Mouse (Mus musculus) neutrophil, adult 5-6 weeks (primary cell): ENCODE measurements around the gene Fads6. TPM values are rescaled to one million over a fixed set of nuclear protein-coding genes. Genes with fewer than 3 reads are reported as not detected.

Source experiments
- ATAC-seq: fragments of 151-379, 151-347 bp; 2 replicates; pipeline ENCODE4 v1.8.0; 2017; ENCODE audit warnings: mild to moderate bottlenecking, moderate TSS enrichment; ENCODE audit not compliant: insufficient number of reproducible peaks, poor library complexity, low FRiP score, severe bottlenecking; ENCODE audit errors: extremely low read depth
- total RNA-seq: library from RNA; stranded (forward); fragments of 200-1000 nt; gene quantifications from 2 replicates; pipeline ENCODE4 v1.2.3, GENCODE M21; 2017

Gene Fads6
- total RNA-seq, 1 experiment from 2014 or later: 0.12 TPM

- ATAC-seq: no peak
These were observed 15.2 kb downstream of the Fads6 start for GRCm38 (mm10) chr11:115282295-115282694.

- ATAC-seq: no peak
These were observed 17.7 kb downstream of the Fads6 start for GRCm38 (mm10) chr11:115279726-115280125.

GRCm38 (mm10) chr11:115278176-115278575 is 19.3 kb downstream of the Fads6 start:
- ATAC-seq: no peak

- no peak for ATAC-seq
These were observed 19.9 kb downstream of the Fads6 start for GRCm38 (mm10) chr11:115277604-115277975.

DNA sequence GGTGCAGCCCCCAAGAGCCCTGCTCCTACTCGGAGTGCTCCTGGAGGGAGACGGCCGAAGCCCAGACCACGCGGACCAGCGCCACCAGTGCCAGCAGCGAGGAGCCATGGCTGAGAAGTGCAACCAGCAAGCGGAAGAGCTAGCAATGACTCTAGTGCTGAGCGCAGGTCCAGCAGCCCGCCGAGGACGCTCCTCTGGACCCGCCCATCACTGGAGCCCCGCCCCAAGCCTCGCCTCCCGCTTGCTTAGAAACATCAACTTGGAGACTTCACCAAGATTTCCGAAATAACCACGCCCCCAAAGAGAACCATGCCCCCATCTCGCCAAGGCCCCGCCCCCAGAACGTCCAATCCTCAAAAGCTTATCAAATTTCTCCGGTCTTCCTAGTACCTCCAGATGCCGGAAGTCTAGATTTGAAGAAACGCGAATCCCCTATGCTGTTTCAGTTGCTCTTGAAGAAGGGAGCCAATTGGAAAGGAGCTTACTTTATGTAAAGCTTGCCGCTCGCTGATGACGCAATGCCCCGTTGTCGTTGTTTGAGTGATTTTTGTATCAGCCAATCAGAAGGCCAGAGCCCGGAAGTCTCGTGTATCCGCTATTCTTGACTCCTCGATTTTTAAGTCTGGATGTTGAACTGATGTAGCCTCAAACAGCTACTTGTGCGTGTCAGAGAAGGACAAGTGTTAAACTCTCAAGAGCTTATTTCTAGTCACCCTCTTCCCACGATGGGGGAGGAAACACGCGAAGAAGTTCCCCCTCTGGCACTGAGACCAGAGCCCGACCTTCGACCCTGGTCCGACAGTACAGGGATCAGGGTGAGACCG is 20.5 kb downstream of the Fads6 start, which contains the start of gene Fdxr:
Gene Fdxr (minus strand): TSS at position 271 of the 824 bp plus-strand sequence.
- ATAC-seq: peak; percentile 85

DNA sequence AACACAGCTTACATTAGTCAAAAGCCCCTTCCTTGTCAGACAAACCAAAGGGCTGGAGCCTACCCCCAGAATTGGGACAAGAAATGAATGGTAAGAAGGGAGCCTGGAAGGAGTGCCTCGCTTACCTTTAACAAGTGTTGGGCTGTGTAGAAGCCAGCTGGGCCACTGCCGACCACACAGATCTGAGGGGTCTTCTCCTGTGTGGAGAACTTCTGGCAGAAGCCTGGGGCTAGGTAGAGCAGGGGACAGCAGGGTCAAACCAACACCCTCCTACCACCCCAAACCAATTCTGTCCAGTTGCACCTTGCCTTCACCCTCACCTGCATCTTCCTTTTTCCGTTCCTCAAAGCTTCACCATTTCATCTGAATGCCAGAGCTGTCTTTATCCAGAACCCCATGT is 21.5 kb downstream of the Fads6 start:
- no peak for ATAC-seq

DNA sequence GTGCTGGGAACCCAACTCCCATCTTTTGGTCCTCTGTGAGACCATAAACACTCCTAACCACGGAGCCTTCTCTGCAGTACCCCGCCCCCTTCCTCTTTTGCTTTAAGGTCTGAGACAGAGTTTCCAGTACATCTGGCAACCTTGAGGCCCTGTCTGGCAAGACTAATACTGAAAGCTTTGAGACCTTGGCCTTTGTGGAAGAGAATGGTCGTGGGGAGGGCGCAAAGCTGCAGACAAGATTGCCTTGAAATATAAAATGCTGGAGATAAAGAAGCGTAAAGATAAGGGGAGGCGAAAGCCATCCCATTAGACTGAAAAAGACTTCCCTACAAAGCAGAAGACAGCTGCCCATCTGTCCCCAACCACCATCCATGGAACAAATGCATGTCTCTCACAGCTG is 22.0 kb downstream of the Fads6 start:
- ATAC-seq: no peak

- no peak for ATAC-seq
These were observed 22.7 kb downstream of the Fads6 start for GRCm38 (mm10) chr11:115274771-115275170.

- ATAC-seq: no peak
These were observed 23.3 kb downstream of the Fads6 start for GRCm38 (mm10) chr11:115274178-115274577.

GRCm38 (mm10) chr11:115273735-115274134 is 23.7 kb downstream of the Fads6 start:
- ATAC-seq: no peak

DNA sequence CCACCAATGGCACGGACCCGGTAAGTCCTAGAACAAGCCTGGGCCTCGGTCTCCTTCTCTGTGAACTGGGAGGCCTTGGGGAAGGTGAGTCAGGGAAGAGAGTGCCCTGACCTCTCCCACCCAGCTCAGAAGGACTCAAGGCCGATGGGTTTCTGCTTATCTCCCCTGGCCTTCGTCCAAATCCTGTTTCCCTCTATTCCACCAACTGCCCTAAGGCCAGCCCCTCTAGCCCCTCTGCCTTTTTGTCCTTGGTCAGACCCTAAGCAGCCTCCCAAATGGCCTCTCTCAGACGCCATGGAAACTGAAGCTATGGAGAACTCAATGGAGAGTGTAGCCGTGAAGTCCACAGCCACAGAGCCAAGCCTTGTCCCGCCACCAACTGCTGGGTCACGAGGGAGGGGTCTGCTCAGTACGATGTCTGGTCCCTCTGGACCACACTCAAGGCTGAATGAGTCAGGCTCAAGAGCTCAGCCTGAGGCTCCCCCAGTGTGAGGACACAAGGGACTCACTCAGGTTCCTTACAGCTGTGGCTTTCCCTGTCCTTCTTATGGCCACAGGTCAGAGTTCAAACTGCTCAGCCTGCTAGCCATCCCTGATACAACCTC is 24.5 kb downstream of the Fads6 start:
- no peak for ATAC-seq

- no peak for ATAC-seq
These were observed 26.0 kb downstream of the Fads6 start for GRCm38 (mm10) chr11:115271481-115271880.

GRCm38 (mm10) chr11:115271052-115271451 is 26.4 kb downstream of the Fads6 start:
- no peak for ATAC-seq

GRCm38 (mm10) chr11:115270148-115270861 is 27.2 kb downstream of the Fads6 start:
- no peak for ATAC-seq

- no peak for ATAC-seq
These were observed 28.0 kb downstream of the Fads6 start for GRCm38 (mm10) chr11:115269330-115270066.

DNA sequence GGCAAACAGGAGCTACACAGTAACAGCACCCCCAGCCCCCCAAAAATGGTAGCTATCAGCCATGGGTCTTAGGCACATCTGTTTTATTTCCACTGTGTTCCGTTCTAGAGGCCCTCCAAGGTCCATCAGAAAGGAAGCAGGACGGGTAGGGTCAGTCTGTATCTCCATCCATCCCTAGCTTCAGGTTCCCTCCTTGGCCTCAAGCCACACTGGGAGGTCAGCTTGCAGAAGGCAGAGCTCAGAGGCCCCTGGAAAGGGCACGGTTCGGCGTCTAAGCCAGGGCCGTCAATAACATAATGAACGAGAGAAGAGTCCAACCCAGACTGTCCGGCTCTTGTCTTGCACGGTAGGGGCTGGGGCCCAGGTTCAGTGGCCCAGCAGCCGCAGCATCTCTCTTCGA is 29.5 kb downstream of the Fads6 start:
- ATAC-seq: no peak

DNA sequence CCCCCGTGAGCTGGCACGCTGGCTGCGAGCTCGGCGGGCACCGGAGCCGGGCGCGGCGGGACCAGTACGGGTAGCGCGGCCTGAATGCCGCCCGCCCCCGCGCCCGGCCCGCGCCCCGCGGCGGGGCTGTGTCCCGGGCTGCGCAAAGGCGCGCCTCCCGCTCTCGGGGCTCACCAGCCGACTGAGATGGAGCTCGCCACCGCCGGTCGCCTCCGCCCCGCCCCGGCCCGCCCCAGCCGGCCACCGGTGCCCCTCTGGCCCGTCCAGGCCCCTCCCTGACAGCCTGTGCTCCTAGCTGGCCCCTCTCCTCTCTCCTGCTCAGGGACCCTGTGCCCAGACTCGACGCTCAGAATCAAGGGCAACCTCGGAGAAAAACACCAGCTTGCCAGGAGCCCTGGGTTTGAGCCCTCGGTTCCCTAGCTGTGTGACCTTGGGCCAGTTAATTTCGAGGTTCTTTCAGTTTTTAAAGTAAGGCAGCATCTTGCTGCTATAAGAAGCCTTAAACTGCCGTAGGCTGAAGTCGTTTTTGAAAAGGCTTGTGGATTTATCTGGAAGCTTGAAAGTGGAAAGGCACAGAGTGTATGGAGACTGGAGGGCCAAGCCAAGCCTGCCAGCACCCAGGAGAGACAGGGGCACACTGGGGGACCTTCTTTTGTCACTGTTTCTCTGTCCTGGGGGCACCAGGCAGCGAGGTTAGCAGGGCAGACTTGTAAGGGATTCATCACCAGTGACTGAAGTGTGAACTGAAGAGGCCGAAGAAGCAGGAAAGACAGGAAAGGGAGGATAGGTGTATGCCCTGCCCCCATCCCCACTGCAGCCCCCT is 30.2 kb downstream of the Fads6 start, which contains the start of gene Grin2c:
Gene Grin2c (minus strand): TSS at position 183 of the 823 bp plus-strand sequence.
- no peak for ATAC-seq

- ATAC-seq: no peak
These were observed 31.1 kb downstream of the Fads6 start for GRCm38 (mm10) chr11:115266400-115266778.
